Mouse (Mus musculus) stomach, postnatal 0 days (tissue): ENCODE measurements around the gene Cog5. TPM values are rescaled to one million over a fixed set of nuclear protein-coding genes. Genes with fewer than 3 reads are reported as not detected.
"Not testable (repeated sequence)": the region's sequence is repeated elsewhere in the genome, so short reads cannot be mapped to it uniquely, and the experiment has no call there.

Experiments used
- ATAC-seq: fragments of 200-750 bp; cut with Nextera tagmentation; 2 replicates; pipeline ENCODE4 v1.8.0; 2017; ENCODE audit not compliant: low FRiP score, low TSS enrichment
- DNase-seq: peaks from one replicate; pipeline ENCODE4 v3.0.0-alpha.2; 2016; ENCODE audit warnings: low spot score
- H3K27ac ChIP-seq: fragments of 300-500 bp; sonication (generic); replicated peaks from 2 replicates; pipeline ENCODE4 v1.5.1; 2014; ENCODE audit warnings: mild to moderate bottlenecking, control low read depth
- H3K27me3 ChIP-seq: fragments of 300-500 bp; sonication (generic); 2 replicates; pipeline ENCODE4 v1.6.1; 2014; ENCODE audit warnings: low read length; ENCODE audit not compliant: control insufficient read depth, insufficient read depth
- H3K36me3 ChIP-seq: fragments of 300-500 bp; sonication (generic); 2 replicates; pipeline ENCODE4 v1.6.1; 2014; ENCODE audit warnings: low read length, mixed read lengths; ENCODE audit not compliant: control insufficient read depth, insufficient read depth
- H3K4me1 ChIP-seq: fragments of 300-500 bp; sonication (generic); replicated peaks from 2 replicates; pipeline ENCODE4 v1.6.1; 2014; ENCODE audit warnings: antibody characterized with exemption; ENCODE audit not compliant: control insufficient read depth, insufficient read depth
- H3K4me2 ChIP-seq: fragments of 300-500 bp; sonication (generic); replicated peaks from 2 replicates; pipeline ENCODE4 v1.6.1; 2014; ENCODE audit warnings: low read depth, mild to moderate bottlenecking, control low read depth, moderate library complexity
- H3K4me3 ChIP-seq: fragments of 300-500 bp; sonication (generic); 2 replicates; pipeline ENCODE4 v1.5.1; 2014; ENCODE audit warnings: low read depth, low read length, control low read depth
- H3K9ac ChIP-seq: fragments of 300-500 bp; sonication (generic); 2 replicates; pipeline ENCODE4 v1.6.1; 2014; ENCODE audit warnings: mild to moderate bottlenecking, low read length, control low read depth, mixed read lengths
- H3K9me3 ChIP-seq: fragments of 300-500 bp; sonication (generic); 2 replicates; pipeline ENCODE4 v1.6.1; 2016; ENCODE audit warnings: low read length; ENCODE audit not compliant: control insufficient read depth
- CTCF ChIP-seq: IDR thresholded peaks from 2 replicates; pipeline ENCODE4 v1.5.1; 2016; ENCODE audit warnings: antibody characterized with exemption, low read depth, mild to moderate bottlenecking, moderate library complexity
- EP300 ChIP-seq: optimal IDR thresholded peaks from 2 replicates; pipeline ENCODE3; 2016; ENCODE audit warnings: antibody characterized with exemption
- WGBS: fragments of 180-500 bp; shearing (Covaris S2); extraction: QIAGEN DNeasy Blood & Tissue Kit; methylation state at CpG from one replicate; pipeline ENCODE4 v1.1.7; 2014; 5-methylcytosine and 5-hydroxymethylcytosine counted together
- polyA plus RNA-seq: library from polyadenylated mRNA; unstranded; fragments of >200 nt; fragmentation: Nextera tagmentation; extraction: Ambion mirVana; gene quantifications from 2 replicates; pipeline ENCODE4 v1.2.1, GENCODE M21; 2015

Cog5 gene
- polyA plus RNA-seq = 14.4 and 16.1 TPM in 2 replicates

- peak within 1 kb of the TSS; percentile 77 for H3K9ac ChIP-seq
- H3K4me1 ChIP-seq = 0 out of 2 replicates have a peak, but pooled peaks cover 2% of the 10 kb centered on the region
- TF ChIP-seq EP300 = no peak
- no peak for TF ChIP-seq CTCF
- no peaks in the 10 kb centered on the region for H3K9me3 ChIP-seq
- DNase-seq = peak; percentile 97
- H3K4me3 ChIP-seq = peak within 1 kb of the TSS; percentile 95
- H3K4me2 ChIP-seq = peak within 1 kb of the TSS; percentile 71
- under 1% methylated on average over 47 of the region's 47 CpGs for WGBS
- peak within 1 kb of the TSS; percentile 88 for H3K27ac ChIP-seq
- no peaks in the 10 kb centered on the region for H3K27me3 ChIP-seq
- ATAC-seq = peak; percentile 96
- H3K36me3 ChIP-seq = no peaks in the 10 kb centered on the region
Observed at GRCm38 (mm10) chr12:31654197-31654964, at the start of gene Cog5, which contains the start of gene Dus4l. Gene Cog5, plus strand, starts transcription at chr12:31654869. Gene Dus4l, minus strand, starts transcription at chr12:31654826.

- H3K4me2 ChIP-seq = no peak overlapping the region
- H3K9me3 ChIP-seq = no peaks in the 10 kb centered on the region
- H3K27ac ChIP-seq = no peak overlapping the region
- H3K4me3 ChIP-seq = no peak overlapping the region
- TF ChIP-seq EP300 (no peak), CTCF (no peak)
- WGBS = 74% methylated on average over 3 of the region's 3 CpGs
- no peak for ATAC-seq
- no peak for DNase-seq
- no peaks in the 10 kb centered on the region for H3K27me3 ChIP-seq
- no peaks in the 10 kb centered on the region for H3K36me3 ChIP-seq
- no peak overlapping the region for H3K9ac ChIP-seq
- no peaks in the 10 kb centered on the region for H3K4me1 ChIP-seq
Observed at GRCm38 (mm10) chr12:31604894-31605293, 49.8 kb upstream of the Cog5 start.

GRCm38 (mm10) chr12:31608138-31608537, 46.5 kb upstream of the Cog5 start:
- Histone ChIP-seq H3K36me3 (no peaks in the 10 kb centered on the region), H3K4me1 (no peaks in the 10 kb centered on the region), H3K9ac (no peak overlapping the region), H3K4me2 (no peak overlapping the region), H3K27ac (no peak overlapping the region), H3K4me3 (no peak overlapping the region), H3K27me3 (no peaks in the 10 kb centered on the region), H3K9me3 (no peaks in the 10 kb centered on the region)
- ATAC-seq (no peak), DNase-seq (no peak)
- TF ChIP-seq CTCF (no peak), EP300 (no peak)
- WGBS = 59% methylated on average over 3 of the region's 3 CpGs

- peaks cover 4% of the 10 kb centered on the region; the same call in 1 of the 2 replicates for H3K36me3 ChIP-seq
- DNase-seq (no peak), ATAC-seq (no peak)
- 58% methylated on average over 4 of the region's 4 CpGs for WGBS
- no peak overlapping the region for H3K9ac ChIP-seq
- H3K4me2 ChIP-seq = no peak overlapping the region
- TF ChIP-seq EP300 (no peak), CTCF (no peak)
- no peaks in the 10 kb centered on the region for H3K27me3 ChIP-seq
- no peak overlapping the region for H3K27ac ChIP-seq
- H3K4me1 ChIP-seq = no peaks in the 10 kb centered on the region
- H3K4me3 ChIP-seq = no peak overlapping the region
- no peaks in the 10 kb centered on the region for H3K9me3 ChIP-seq
Observed at GRCm38 (mm10) chr12:31613353-31613752, 41.3 kb upstream of the Cog5 start.

- no peaks in the 10 kb centered on the region for H3K27me3 ChIP-seq
- H3K9ac ChIP-seq = no peak overlapping the region
- no peaks in the 10 kb centered on the region for H3K4me1 ChIP-seq
- H3K36me3 ChIP-seq = peaks cover 5% of the 10 kb centered on the region; the same call in 1 of the 2 replicates
- 65% methylated on average over 8 of the region's 8 CpGs for WGBS
- no peak overlapping the region for H3K4me3 ChIP-seq
- DNase-seq = no peak
- H3K27ac ChIP-seq = no peak overlapping the region; the same call in 1 of the 2 replicates
- ATAC-seq = no peak
- no peaks in the 10 kb centered on the region for H3K9me3 ChIP-seq
- TF ChIP-seq EP300 (no peak), CTCF (peak; percentile 56)
- H3K4me2 ChIP-seq = no peak overlapping the region
Observed at GRCm38 (mm10) chr12:31620106-31620505, 34.6 kb upstream of the Cog5 start.

- Histone ChIP-seq H3K4me1 (no peaks in the 10 kb centered on the region), H3K4me2 (no peak overlapping the region), H3K9ac (no peak overlapping the region), H3K36me3 (0 out of 2 replicates have a peak, but pooled peaks cover 3% of the 10 kb centered on the region), H3K9me3 (no peaks in the 10 kb centered on the region), H3K27ac (no peak overlapping the region), H3K27me3 (no peaks in the 10 kb centered on the region), H3K4me3 (no peak overlapping the region)
- ATAC-seq (no peak), DNase-seq (no peak)
- TF ChIP-seq EP300 (no peak), CTCF (no peak)
- WGBS = 100% methylated on average over 1 of the region's 1 CpGs
Observed at GRCm38 (mm10) chr12:31625016-31625415, 29.7 kb upstream of the Cog5 start.

GRCm38 (mm10) chr12:31628396-31628795, 26.3 kb upstream of the Cog5 start:
- not testable (repeated sequence) for H3K4me3 ChIP-seq, H3K9ac ChIP-seq, H3K4me1 ChIP-seq, H3K27me3 ChIP-seq, H3K4me2 ChIP-seq, DNase-seq, H3K27ac ChIP-seq, ATAC-seq, H3K9me3 ChIP-seq, H3K36me3 ChIP-seq
- WGBS = 87% methylated on average over 9 of the region's 9 CpGs
